Mouse (Mus musculus) liver, adult 10 weeks (tissue): Measurements from ENCODE around the gene Lrrc36. TPM values are rescaled to one million over a fixed set of nuclear protein-coding genes. Genes with fewer than 3 reads are reported as not detected.

Source experiments
- polyA plus RNA-seq: library from polyadenylated mRNA; stranded (reverse); fragments of 350-450 nt; fragmentation: Illumina TruSeq; extraction: RNeasy Lipid Tissue Mini Kit (QIAGEN cat#74804); gene quantifications from one replicate; pipeline ENCODE4 v1.2.3, GENCODE M21; 2014; ENCODE audit warnings: low read depth, low replicate concordance

Lrrc36 gene
- not detected for polyA plus RNA-seq

GRCm38 (mm10) chr8:105413391-105413790 lies at the start of gene Lrrc36, which contains the start of gene Kctd19:
TSS of gene Lrrc36 (plus strand) at chr8:105413571.
TSS of gene Kctd19 (minus strand) at chr8:105413502.

GRCm38 (mm10) chr8:105373032-105373431 lies 40.3 kb upstream of the Lrrc36 start, which contains the start of gene Plekhg4:
TSS of gene Plekhg4 (plus strand) at chr8:105373274.

GRCm38 (mm10) chr8:105471314-105472015 lies 58.1 kb downstream of the Lrrc36 start, which contains the start of gene Tppp3:
TSS of gene Tppp3 (minus strand) at chr8:105471526.

GRCm38 (mm10) chr8:105496439-105497180 lies 83.2 kb downstream of the Lrrc36 start, which contains the start of gene Zdhhc1:
TSS of gene Zdhhc1 (minus strand) at chr8:105496902.

Other genes with a start within 250 kb of the Lrrc36 start
- gene Cbfb, start 242.9 kb upstream of the Lrrc36 start, polyA plus RNA-seq = 31.0 TPM
- gene D230025D16Rik, start 188.4 kb upstream of the Lrrc36 start, polyA plus RNA-seq = 44.6 TPM
- not detected for gene B3gnt9, start 158.4 kb upstream of the Lrrc36 start, polyA plus RNA-seq
- 0.82 TPM for gene Tradd, start 149.0 kb upstream of the Lrrc36 start, polyA plus RNA-seq
- 0.21 TPM for gene Fbxl8, start 148.9 kb upstream of the Lrrc36 start, polyA plus RNA-seq
- gene Hsf4, start 143.8 kb upstream of the Lrrc36 start, polyA plus RNA-seq = not detected
- 0.24 TPM for gene Nol3, start 137.4 kb upstream of the Lrrc36 start, polyA plus RNA-seq
- 0.21 TPM for gene 4931428F04Rik, start 123.7 kb upstream of the Lrrc36 start, polyA plus RNA-seq
- gene Exoc3l, start 117.5 kb upstream of the Lrrc36 start, polyA plus RNA-seq = not detected
- gene E2f4, start 115.9 kb upstream of the Lrrc36 start, polyA plus RNA-seq = 4.1 TPM
- gene Elmo3, start 108.0 kb upstream of the Lrrc36 start, polyA plus RNA-seq = 3.2 TPM
- gene Lrrc29, start 87.3 kb upstream of the Lrrc36 start, polyA plus RNA-seq = 0.24 TPM
- gene Tmem208, start 87.2 kb upstream of the Lrrc36 start, polyA plus RNA-seq = 17.8 TPM
- 0.13 TPM for gene Fhod1, start 65.6 kb upstream of the Lrrc36 start, polyA plus RNA-seq
- not detected for gene Slc9a5, start 64.7 kb upstream of the Lrrc36 start, polyA plus RNA-seq
- not detected for gene Plekhg4, start 40.3 kb upstream of the Lrrc36 start, polyA plus RNA-seq
- not detected for gene Kctd19, start 69 bp upstream of the Lrrc36 start, polyA plus RNA-seq
- not detected for gene Tppp3, start 58.0 kb downstream of the Lrrc36 start, polyA plus RNA-seq
- gene Zdhhc1, start 83.3 kb downstream of the Lrrc36 start, polyA plus RNA-seq = 0.29 TPM
- gene Hsd11b2, start 105.2 kb downstream of the Lrrc36 start, polyA plus RNA-seq = not detected
- gene Atp6v0d1, start 152.5 kb downstream of the Lrrc36 start, polyA plus RNA-seq = 22.2 TPM
- 0.77 TPM for gene Ripor1, start 191.7 kb downstream of the Lrrc36 start, polyA plus RNA-seq
- gene Ctcf, start 223.0 kb downstream of the Lrrc36 start, polyA plus RNA-seq = 30.2 TPM
- gene Agrp, start 223.8 kb downstream of the Lrrc36 start, polyA plus RNA-seq = not detected